Mouse (Mus musculus): ENCODE results near the gene Sept4.
A peak's percentile ranks its signal among the peaks of the same experiment; 100 is the strongest.

Sept4 gene

GRCm38 (mm10) chr11:87599395-87600089 is 30.8 kb downstream of the Sept4 start:
- DNase-seq (ENCODE audit: low spot score in 2 of 2): no peak

- no peak for DNase-seq (ENCODE audit: low spot score in 2 of 2)
These were observed 31.7 kb downstream of the Sept4 start for GRCm38 (mm10) chr11:87600322-87600853.

- no peak for DNase-seq (ENCODE audit: low spot score in 2 of 2)
These were observed 33.5 kb downstream of the Sept4 start for GRCm38 (mm10) chr11:87602234-87602633.

GRCm38 (mm10) chr11:87603571-87603970 is 34.9 kb downstream of the Sept4 start:
- no peak for DNase-seq (ENCODE audit: low spot score in 2 of 2)

GRCm38 (mm10) chr11:87609264-87609663 is 40.6 kb downstream of the Sept4 start:
- DNase-seq (ENCODE audit: low spot score in 2 of 2): no peak

- DNase-seq (ENCODE audit: low spot score in 2 of 2): no peak
These were observed 42.8 kb downstream of the Sept4 start for GRCm38 (mm10) chr11:87611547-87611946.

- no peak for DNase-seq (ENCODE audit: low spot score in 2 of 2)
These were observed 45.3 kb downstream of the Sept4 start for GRCm38 (mm10) chr11:87613972-87614371.

GRCm38 (mm10) chr11:87615551-87615950 is 46.8 kb downstream of the Sept4 start:
- no peak for DNase-seq (ENCODE audit: low spot score in 2 of 2)

- no peak for DNase-seq (ENCODE audit: low spot score in 2 of 2)
These were observed 47.2 kb downstream of the Sept4 start for GRCm38 (mm10) chr11:87615952-87616351.

GRCm38 (mm10) chr11:87616790-87617474 is 48.2 kb downstream of the Sept4 start, which contains the start of gene Hsf5:
Gene Hsf5 (plus strand): TSS chr11:87617164.
- no peak for DNase-seq (ENCODE audit: low spot score in 2 of 2)

- no peak for DNase-seq (ENCODE audit: low spot score in 2 of 2)
These were observed 48.9 kb downstream of the Sept4 start for GRCm38 (mm10) chr11:87617606-87618005.

GRCm38 (mm10) chr11:87623160-87623559 is 54.5 kb downstream of the Sept4 start:
- DNase-seq (ENCODE audit: low spot score in 2 of 2): no peak

- DNase-seq (ENCODE audit: low spot score in 2 of 2): peak; percentile 23 to 26
These were observed 61.2 kb downstream of the Sept4 start for GRCm38 (mm10) chr11:87629859-87630258.

GRCm38 (mm10) chr11:87638793-87639192 is 70.1 kb downstream of the Sept4 start:
- DNase-seq (ENCODE audit: low spot score in 2 of 2): no peak

- peak; percentile 58 to 61 for DNase-seq (ENCODE audit: low spot score in 2 of 2)
These were observed 70.5 kb downstream of the Sept4 start for GRCm38 (mm10) chr11:87639206-87639605.

Measured in spleen, postnatal 36 days (tissue).